Mouse (Mus musculus) left cerebral cortex, postnatal 36 days (tissue): ENCODE measurements around the gene Kcng3. TPM values are rescaled to one million over a fixed set of nuclear protein-coding genes. Genes with fewer than 3 reads are reported as not detected.

Experiments
- DNase-seq, 2 experiments: peaks; one replicate each; pipeline ENCODE4 v3.0.0; 2021 to 2022; ENCODE audit warnings: low spot score in 2 of 2, mixed read lengths in 1 of 2
- intact Hi-C: fragments of 180-260 bp; cut with DNase I; formaldehyde crosslinking; loops from one replicate; pipeline ENCODE4 v1.15.1; 2025
- total RNA-seq, 2 experiments: library from RNA; stranded (reverse); gene quantifications; 2 replicates each; pipeline ENCODE4 v1.2.3; 2021

The Kcng3 gene
- total RNA-seq, 2 experiments from 2014 or later: 8.9 to 10.3 TPM

DNA sequence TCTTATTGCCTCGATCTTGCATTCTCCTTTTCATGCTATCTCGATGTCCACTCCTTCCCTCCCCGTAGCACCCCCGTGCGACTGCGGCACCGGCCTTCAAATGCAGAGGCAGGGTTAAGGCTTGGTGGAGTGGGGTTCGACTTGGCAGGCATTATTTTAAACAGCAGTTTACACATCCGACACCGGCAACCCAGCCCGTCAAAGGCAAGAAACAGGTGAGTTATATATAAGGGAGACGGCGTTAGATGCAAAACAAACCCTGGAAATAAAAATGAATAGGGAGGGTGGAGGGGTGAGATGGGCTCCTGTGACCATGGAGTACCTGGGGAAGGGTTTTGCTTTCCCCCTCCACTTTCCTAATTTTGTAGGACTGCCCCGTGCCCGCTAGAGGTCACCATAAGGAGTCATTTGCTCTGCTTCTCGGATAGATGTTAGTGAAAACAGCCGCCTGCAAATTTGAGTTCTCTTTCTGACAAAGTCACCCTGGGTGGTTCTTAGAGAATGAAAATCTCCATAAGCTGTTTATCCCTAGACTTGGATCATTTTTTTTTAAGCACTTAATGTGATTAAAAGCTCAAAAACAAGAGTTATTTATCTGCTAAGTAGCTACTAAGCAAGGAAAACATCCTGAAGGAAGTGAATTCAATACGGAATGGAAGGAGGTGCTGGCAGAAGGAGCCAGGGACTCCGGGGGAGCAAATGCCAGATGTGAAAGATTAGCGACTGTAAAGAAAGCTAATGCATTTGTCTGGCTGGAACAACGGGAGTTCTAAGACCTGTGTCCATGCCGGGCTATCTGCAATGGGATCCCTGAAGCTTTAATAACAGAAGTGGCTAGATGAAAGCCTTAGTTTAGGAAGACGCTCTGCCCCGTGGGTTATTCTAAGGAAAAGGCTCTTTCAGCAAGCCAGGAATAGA, 1.2 kb upstream of the Kcng3 start:
- intact Hi-C loops: loop anchor here (1.0 to 5.0 kb wide), 5 partner anchors 46 to 356 kb away; no protein-coding TSS in a partner anchor
- DNase-seq: peak; percentile 60 to 66

DNA sequence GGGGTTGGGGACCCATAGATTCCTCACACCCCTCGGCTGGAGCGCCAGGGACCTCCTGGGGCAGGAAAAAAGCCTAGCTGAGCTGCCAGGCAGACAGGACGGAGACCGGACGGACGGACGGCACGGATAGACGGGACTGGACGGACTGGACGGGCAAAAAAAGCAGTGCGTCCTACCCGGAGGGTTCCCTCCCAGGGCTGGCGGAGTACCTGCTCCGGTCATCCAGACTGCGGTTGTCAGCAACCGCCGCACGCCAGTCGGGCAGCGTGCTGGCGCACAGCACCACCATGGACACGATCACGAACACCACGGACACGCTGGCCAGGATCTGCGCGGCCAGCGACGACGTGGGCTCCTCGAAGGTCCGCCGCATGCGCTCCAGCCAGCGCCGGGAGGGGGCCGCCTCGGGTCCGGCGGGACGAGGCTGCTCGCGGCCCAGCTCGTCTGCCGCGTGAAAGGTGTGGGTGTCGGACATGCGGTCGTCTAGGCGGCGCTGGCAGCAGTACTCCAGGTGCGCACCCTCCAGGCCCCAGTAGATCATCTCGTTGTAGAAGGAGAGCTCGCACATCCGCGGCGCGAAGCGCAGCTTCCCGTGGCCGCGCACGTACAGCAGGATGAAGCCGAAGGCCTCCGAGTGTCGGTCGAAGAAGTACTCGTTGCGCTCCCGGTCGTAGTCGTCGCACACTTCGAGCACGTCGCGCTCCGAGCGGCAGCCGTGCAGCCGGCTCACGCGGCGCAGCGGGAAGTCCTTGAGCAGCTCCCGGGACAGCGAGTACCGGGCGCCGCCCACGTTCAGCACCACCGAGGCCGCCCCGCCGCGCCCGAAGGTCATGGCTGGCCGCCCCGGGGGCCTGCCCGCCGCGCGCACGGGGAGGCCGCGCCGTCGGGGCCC, 662 bp downstream of the Kcng3 start:
- DNase-seq: peak; percentile 36 to 45
- intact Hi-C loops: loop anchor here (5.0 kb wide), 3 partner anchors 119 to 354 kb away; no protein-coding TSS in a partner anchor

DNA sequence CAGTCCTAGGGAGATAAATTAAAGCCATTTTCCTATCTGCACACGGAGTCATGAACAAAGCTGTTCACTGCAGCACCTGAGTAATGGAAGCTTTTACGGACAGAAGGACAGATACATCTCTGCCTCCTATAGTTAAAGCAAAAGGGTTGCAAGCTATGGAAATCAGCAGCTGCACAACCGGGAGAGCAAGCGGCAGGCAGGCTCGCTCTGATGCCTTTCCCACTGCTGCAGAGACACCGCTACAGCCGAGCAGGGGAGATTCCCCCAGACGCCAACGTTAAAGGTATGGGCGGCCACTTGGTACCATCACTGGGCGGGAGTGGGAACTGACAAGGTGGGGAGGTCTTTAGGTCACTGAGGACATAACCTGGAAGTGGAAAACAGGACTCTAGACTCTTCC, 17.8 kb downstream of the Kcng3 start:
- DNase-seq: no peak
- intact Hi-C loops: no loop called here

DNA sequence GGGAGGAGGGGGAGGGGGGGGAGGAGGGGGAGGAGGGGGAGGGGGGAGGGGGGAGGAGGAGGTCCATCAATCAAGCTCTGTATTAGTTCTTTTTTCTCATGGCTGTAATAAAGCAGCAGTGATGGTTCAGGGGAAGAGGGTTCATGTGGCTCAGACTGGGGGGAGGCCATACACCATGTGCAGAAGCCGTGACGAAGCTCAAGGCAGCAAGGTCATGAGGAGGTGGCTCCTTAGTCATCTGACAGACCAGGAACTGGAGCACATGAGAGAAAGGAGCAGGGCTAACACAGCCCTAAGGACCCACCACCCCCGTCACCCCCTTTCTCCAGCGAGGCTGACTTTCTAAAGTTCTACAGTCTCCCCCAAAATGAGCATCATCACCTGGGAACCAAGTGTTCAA, 22.2 kb downstream of the Kcng3 start:
- DNase-seq: no peak
- intact Hi-C loops: no loop called here

DNA sequence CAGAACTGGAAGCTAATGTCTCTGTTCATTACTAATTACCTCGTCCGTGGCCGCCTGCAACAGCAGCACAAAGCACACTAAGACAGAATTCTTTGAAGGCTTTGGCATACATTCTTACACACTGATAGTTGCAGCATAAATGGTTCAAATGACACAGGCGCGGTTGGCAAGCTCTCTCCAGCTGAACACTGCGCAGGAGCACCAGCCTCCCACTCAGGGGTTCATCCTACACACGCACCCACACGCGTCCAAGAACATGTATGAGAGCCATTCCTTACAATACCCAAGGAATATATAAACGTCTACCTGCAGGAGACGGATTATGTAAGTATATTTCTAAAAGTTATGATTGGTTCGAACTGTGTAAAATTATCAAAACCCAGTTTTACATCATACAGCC, 30.7 kb downstream of the Kcng3 start:
- peak; percentile 21 to 37 for DNase-seq
- intact Hi-C loops: no loop called here

DNA sequence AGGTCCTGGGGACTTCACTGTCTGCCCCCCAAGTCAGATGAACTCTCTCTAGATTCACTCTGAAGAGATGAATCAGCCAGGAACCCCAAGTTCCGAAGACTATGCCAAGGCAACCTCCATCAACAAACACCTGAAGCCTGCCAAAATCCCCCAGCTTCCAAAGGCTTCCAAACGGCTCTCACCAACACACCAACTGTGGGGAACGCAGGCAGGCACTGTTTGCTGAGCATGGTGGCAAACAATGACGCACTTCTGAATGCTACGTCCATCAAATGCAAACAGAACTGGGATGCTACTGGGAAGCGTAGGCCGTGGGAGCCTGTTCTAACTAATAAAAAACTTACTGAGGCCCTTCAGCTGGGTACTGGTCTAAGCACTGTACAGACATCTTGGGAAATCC, 35.7 kb downstream of the Kcng3 start:
- intact Hi-C loops: no loop called here
- DNase-seq: peak in 1 of 2 experiments; percentile 10

DNA sequence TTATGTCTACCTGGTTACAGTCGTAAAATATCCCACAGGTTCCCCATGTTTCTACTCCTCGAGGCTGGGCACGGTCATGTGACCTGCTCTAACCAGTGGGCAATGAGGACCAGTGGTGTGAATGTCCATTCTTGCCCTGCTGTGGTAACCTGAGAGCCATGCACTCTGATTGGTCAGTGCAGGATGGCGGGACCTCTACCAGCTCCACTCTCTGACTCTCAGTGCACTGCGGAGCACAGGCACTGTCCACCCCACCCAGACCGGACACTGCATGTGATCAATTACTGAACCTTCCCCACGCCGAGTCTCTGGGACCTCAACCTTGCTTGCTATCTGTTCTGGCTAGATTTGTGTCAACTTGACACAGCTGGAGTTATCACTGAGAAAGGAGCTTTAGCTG, 37.2 kb downstream of the Kcng3 start:
- no peak for DNase-seq
- intact Hi-C loops: no loop called here

DNA sequence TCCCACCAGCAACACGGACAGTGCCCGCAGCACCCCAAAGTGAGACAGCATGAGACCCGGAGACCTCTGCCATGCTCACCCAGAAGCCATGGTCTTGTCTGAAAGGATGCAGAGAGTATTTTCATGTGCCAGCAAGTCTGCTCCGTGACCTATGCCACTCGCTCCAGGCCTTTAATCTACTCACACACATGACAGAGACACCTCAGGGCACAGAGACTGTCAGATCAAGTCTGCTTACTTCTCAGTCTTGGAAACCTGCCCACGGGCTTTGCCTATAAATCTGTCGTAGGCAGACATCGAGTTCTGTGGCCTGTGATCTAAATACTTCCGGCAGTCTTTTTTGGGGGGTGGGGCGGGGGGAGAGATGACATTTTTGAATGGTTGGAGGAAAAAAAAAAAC, 38.3 kb downstream of the Kcng3 start:
- intact Hi-C loops: no loop called here
- DNase-seq: no peak

DNA sequence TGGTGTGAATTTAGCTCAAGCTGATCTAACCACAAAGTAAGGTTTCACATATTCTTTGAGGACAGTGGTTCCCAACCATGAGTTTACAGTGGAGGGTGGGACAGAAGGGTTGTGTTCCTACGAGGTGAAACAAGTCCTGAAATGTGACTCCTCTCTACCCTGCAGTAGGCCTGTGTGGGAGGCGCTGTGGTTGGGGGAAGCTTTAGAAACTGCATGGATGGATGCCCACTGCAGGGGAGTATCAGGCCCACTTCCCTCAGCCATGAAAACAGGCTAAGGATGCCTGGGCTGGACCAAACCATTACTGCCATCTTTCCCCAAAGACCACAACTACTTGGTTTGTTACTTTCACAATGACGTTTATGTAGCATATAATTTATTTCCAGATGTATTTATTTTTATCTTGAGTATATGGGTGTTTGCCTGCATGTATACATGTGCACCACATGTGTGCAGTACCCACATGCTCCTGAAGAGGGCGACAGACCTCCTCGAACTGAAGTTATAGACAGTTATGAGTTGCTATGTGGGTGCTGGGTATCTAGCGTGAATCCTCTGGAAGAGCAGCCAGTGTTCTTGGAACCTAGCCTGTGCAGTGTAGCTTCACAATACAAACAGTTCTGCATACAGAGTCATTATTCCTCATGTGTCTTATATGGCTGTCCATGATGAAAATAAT, 42.9 kb downstream of the Kcng3 start:
- intact Hi-C loops: loop anchor here (5.0 kb wide), 2 partner anchors 42 to 72 kb away; partner anchors contain the start of gene Cox7a2l
- no peak for DNase-seq

DNA sequence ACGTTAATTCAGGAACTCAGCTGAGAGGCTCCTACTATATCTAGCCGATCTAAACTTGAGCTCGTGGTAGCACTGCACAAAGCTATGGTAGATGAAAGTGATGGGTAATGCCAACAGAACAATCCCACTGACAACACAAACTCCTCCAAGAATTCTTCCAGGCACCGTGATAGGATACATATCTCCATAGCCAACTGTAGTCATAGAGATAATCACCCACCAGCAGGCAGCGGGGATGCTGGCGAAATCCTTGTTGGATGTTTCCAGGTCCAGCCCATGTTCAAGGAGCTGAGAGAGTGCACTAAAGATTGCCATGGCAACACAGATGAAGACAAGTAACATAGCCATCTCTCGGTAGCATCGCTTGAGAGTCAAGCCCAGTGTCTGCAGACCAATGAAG, 44.0 kb downstream of the Kcng3 start:
- intact Hi-C loops: loop anchor here (1.0 to 5.0 kb wide), 3 partner anchors 40 to 70 kb away; partner anchors contain the start of gene Cox7a2l
- DNase-seq: peak; percentile 41 to 56

DNA sequence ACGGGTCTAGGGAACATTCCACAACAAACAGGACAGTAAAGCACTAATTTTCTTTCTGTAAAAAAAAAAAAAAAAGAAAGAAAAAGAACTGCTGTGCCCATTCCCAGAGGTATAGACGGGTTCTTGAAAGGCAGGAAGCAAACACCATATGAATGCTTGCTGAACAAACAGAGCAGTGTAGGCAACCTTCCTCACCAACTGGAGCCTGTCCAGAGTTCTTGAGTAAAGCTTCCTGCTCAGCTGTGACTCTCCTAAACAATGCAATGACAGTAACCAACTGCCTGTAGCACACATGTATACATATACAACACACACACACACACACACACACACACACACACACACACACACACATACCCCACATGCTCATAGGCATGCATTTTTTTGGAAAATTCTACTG, 49.1 kb downstream of the Kcng3 start:
- intact Hi-C loops: no loop called here
- no peak for DNase-seq

DNA sequence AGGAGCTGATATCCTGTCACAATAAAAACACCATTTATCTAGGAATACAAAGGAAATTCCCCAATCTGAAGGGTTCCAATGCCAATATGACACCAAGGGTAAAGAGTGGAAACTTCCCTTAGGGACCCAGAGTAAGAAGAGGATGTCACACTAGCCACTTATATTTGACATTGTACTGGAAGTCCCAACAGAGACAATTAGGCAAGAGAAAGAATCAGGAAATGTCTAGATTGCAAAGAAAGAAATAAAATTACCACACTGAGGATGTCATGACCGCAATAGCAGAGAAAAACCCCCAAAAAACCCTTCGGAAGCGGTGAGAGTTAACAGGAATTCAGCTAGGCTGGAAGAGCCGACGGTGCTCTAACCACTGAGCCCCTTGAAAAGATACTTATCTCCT, 51.0 kb downstream of the Kcng3 start:
- DNase-seq: no peak
- intact Hi-C loops: no loop called here

DNA sequence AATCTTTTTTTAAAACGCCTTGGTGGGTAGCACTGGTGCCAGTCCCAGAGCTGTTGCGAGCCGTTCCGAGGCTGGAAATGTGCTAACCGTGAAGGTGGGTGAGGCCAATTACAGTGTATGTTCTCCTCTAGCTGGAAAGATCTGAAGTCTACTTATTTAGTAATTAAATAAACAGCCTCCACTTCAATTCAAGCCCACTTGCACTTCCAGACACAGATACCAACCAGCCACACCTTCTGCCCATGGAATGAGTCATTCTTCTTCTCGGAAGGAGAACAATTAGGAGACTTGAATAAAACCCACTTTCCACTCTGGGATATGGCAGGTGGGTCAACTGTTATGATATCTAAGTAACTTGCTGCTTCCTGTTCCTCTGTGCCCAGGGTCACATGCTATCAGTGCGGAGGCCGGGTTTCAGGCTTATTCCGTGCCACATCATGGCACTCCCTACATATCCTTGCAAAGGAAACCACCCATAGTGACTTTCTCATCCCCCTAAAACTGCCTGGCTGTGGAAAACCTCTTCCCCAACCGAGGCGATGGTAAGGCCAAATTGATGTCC, 54.8 kb downstream of the Kcng3 start:
- DNase-seq: no peak
- intact Hi-C loops: no loop called here

DNA sequence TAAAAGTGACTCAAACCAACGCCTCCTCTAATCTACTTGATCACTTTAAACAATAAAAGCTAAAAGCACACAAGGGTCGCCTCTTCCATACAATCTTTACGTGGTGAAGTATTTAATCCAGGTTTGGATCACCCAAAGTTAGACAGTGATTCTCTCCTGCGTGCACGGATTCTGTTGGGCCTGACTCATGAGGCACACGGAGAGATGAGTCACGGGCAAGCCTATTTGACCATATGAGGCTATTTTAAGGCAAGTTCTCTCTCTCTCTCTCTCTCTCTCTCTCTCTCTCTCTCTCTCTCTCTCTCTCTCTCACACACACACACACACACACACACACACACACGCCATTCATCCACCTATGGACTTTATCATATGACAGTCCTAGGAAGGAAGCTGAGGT, 57.1 kb downstream of the Kcng3 start:
- intact Hi-C loops: no loop called here
- DNase-seq: no peak

DNA sequence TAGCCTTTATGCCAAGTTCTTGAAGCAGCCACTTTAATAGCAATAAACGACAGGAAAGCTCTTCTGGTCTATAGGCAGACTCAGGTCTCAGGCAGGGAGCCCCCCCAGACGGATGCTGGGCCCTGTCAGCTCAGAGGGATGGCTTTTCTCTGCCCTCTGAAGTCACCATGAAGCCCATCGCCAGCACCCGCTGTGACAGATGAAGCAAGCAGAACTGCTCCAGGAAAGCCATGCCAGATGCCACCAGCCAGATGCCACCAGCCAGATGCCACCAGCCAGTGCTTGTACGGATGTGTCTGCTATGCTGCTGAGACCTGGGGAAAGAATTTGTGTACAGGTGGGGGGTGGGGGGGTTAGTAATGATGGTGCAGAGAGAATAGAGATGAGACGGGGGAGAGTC, 58.6 kb downstream of the Kcng3 start:
- intact Hi-C loops: no loop called here
- no peak for DNase-seq

DNA sequence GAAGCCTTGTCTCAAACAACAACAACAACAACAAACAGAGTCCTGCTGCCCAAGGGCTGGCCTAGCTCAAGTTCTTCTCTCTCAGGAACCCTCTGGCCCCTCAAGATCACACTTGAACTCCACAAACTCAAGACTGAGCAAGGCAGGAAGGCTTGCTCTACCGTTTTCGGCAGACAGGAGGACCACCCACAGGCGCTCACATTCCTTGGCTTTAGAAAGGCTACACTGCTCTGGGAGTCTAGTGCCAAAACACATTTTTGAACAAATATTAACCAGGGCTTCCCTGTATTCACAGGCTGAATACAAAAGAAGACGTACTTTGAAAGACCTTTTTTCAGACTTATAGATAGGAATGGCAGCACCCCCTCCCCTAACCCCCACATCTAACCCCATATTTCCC, 59.3 kb downstream of the Kcng3 start:
- DNase-seq: no peak
- intact Hi-C loops: no loop called here

DNA sequence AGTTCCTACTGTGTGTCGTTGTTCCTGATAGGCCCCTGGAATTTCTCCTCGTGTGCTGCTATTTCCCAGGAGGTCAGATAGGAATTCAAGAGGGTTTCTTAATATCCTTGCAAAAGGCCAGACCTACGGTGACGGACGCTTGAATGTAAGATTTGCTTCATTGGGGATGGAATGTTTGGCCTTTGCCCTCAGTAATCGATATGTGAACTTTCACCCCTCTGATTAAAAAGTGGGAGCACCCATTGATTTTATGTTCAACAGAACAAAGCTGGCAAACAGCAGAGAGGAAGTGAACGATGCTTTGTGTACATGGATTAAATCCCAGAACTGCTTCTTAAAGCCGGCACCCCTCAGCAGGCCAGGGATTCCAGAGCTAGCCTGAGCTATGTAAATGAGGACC, 64.3 kb downstream of the Kcng3 start:
- no peak for DNase-seq
- intact Hi-C loops: no loop called here

DNA sequence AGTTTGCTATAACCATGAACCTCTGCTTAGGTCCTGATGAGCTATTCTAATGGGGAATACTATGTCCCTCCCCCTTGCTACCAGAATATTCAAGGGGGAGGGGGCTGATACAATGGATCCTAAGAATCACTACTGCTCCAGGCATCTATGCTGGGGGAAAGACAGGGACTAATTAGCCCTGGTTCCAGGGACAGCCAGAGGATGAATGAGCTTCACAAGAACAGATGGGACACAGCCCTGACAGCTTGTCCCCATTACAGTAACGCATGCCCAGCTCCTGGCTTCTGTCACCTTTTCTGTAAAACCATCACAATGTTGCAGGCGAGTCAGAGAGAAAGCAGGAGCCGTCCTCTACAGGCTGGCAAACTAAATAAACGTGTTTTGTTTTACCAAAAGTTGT, 66.2 kb downstream of the Kcng3 start:
- intact Hi-C loops: no loop called here
- no peak for DNase-seq

DNA sequence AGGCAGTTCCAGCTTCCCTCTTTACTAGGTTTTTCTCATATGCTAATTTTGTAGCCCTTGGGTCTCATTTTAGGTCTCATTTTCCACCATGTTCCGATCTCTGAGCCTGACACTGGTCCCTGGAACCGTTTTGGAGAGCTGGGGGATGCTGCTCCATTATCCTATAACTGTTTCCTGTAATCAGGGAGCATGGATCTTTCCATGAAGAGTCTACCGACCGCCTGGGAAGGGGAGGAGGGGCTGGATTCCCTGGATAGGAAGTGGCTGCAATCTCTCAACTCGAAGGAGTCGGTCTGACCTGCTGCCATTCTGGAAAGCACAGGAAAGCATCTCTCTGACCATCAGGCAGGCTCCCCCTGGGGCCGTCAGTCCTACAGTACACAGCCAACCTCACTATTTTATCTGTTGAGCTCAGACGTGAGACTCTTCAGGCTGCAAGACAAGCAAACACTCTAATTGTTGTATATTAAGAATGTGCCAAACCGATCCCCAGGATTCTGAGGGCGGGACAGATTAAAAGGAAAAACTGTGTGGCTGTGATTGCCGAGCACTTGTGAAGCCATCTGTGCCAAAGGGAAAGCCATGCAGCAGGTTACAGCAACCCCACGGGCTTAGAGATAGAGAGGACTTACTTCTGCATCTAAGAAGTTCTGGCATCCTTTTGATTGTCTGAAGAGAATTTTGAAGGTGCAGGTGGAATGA, 67.4 kb downstream of the Kcng3 start:
- intact Hi-C loops: no loop called here
- no peak for DNase-seq
